Mouse (Mus musculus): ENCODE results near the gene Adora2a. TPM values are rescaled to one million over a fixed set of nuclear protein-coding genes. Genes with fewer than 3 reads are reported as not detected.

The Adora2a gene
- polyA plus RNA-seq, 1 experiment: 7.7 TPM

DNA sequence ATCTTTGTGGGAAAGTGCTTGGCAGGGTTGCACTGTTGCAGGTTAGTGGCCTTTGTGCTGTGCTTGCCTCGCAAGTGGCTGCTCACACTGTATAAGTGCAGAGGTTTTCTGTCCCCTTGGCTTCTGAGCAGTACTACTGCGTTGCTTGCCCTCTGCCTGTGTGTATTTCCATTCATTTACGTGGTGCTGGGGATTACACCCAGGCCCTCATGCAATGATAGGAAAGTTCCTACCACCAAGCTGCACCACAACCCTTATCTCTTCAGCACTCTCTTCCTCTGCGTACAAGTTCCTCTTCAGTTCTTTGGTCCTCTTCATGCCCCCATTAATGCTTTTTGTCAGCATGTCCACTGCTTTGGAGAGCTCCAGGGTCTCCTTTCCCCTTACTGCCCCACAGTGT is 14.7 kb upstream of the Adora2a start:
- Histone ChIP-seq H3K4me1 (ENCODE audit: control insufficient read depth, insufficient read depth, low read length) (peaks cover 9% of the 10 kb centered on the region), H3K27ac (ENCODE audit: control insufficient read depth, insufficient read depth, low read depth, low read length, poor library complexity) (peak overlapping the region; percentile 15; the same call in 1 of the 2 replicates), H3K4me3 (replicated peaks; ENCODE audit: control insufficient read depth, low read depth, low read length) (no peak overlapping the region)
- TF ChIP-seq CTCF (IDR thresholded peaks at IDR 0.05; ENCODE audit: control insufficient read depth, insufficient read depth, low read length) (no peak), POLR2A (IDR thresholded peaks at IDR 0.05; ENCODE audit: borderline replicate concordance, control insufficient read depth, low read depth, low read length) (no peak)
- 19% methylated on average over 4 of the region's 4 CpGs for WGBS

- 65% methylated on average over 4 of the region's 4 CpGs for WGBS
- Histone ChIP-seq H3K27ac (ENCODE audit: control insufficient read depth, insufficient read depth, low read depth, low read length, poor library complexity) (no peak overlapping the region), H3K4me3 (replicated peaks; ENCODE audit: control insufficient read depth, low read depth, low read length) (no peak overlapping the region), H3K4me1 (ENCODE audit: control insufficient read depth, insufficient read depth, low read length) (peaks cover 9% of the 10 kb centered on the region)
- TF ChIP-seq POLR2A (IDR thresholded peaks at IDR 0.05; ENCODE audit: borderline replicate concordance, control insufficient read depth, low read depth, low read length): no peak
- TF ChIP-seq CTCF (IDR thresholded peaks at IDR 0.05; ENCODE audit: control insufficient read depth, insufficient read depth, low read length): no peak
These were observed 14.1 kb upstream of the Adora2a start for GRCm38 (mm10) chr10:75302536-75302935.

- TF ChIP-seq POLR2A (IDR thresholded peaks at IDR 0.05; ENCODE audit: borderline replicate concordance, control insufficient read depth, low read depth, low read length): no peak
- no peak for TF ChIP-seq CTCF (IDR thresholded peaks at IDR 0.05; ENCODE audit: control insufficient read depth, insufficient read depth, low read length)
- H3K4me3 ChIP-seq (replicated peaks; ENCODE audit: control insufficient read depth, low read depth, low read length): no peak overlapping the region
- no peak overlapping the region for H3K27ac ChIP-seq (ENCODE audit: control insufficient read depth, insufficient read depth, low read depth, low read length, poor library complexity)
- 52% methylated on average over 8 of the region's 8 CpGs for WGBS
- H3K4me1 ChIP-seq (ENCODE audit: control insufficient read depth, insufficient read depth, low read length): peaks cover 9% of the 10 kb centered on the region
These were observed 13.2 kb upstream of the Adora2a start for GRCm38 (mm10) chr10:75303324-75304048.

- Histone ChIP-seq H3K27ac (ENCODE audit: control insufficient read depth, insufficient read depth, low read depth, low read length, poor library complexity) (peak overlapping the region; percentile 24; the same call in 1 of the 2 replicates), H3K4me1 (ENCODE audit: control insufficient read depth, insufficient read depth, low read length) (peaks cover 7% of the 10 kb centered on the region), H3K4me3 (replicated peaks; ENCODE audit: control insufficient read depth, low read depth, low read length) (no peak overlapping the region)
- TF ChIP-seq POLR2A (IDR thresholded peaks at IDR 0.05; ENCODE audit: borderline replicate concordance, control insufficient read depth, low read depth, low read length) (no peak), CTCF (IDR thresholded peaks at IDR 0.05; ENCODE audit: control insufficient read depth, insufficient read depth, low read length) (no peak)
- WGBS: 81% methylated on average over 5 of the region's 5 CpGs
These were observed 12.7 kb upstream of the Adora2a start for GRCm38 (mm10) chr10:75304049-75304405.

DNA sequence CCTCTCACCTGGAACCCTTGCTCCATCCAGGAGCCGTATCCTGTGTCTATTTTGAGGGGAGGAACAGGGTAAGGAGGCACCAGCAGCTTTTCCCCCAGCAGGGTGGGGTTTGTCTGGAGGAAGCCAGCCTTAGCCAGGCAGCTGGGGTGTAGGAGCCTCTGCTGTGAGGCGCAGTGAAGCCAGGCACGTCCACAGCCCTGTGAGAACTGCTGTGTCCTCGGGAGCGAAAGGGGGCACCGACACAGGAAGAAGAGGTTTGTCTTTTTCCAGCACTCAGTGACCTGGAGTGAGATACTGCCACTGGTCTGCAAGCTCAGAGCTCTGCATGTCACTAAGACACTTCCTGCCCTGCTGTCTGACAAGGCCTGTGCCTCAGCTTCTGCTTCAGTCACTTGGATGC is 12.3 kb upstream of the Adora2a start:
- H3K27ac ChIP-seq (ENCODE audit: control insufficient read depth, insufficient read depth, low read depth, low read length, poor library complexity): peak overlapping the region; percentile 61
- no peak overlapping the region for H3K4me3 ChIP-seq (replicated peaks; ENCODE audit: control insufficient read depth, low read depth, low read length)
- WGBS: 37% methylated on average over 6 of the region's 6 CpGs
- TF ChIP-seq POLR2A (IDR thresholded peaks at IDR 0.05; ENCODE audit: borderline replicate concordance, control insufficient read depth, low read depth, low read length) (no peak), CTCF (IDR thresholded peaks at IDR 0.05; ENCODE audit: control insufficient read depth, insufficient read depth, low read length) (no peak)
- peaks cover 7% of the 10 kb centered on the region for H3K4me1 ChIP-seq (ENCODE audit: control insufficient read depth, insufficient read depth, low read length)

DNA sequence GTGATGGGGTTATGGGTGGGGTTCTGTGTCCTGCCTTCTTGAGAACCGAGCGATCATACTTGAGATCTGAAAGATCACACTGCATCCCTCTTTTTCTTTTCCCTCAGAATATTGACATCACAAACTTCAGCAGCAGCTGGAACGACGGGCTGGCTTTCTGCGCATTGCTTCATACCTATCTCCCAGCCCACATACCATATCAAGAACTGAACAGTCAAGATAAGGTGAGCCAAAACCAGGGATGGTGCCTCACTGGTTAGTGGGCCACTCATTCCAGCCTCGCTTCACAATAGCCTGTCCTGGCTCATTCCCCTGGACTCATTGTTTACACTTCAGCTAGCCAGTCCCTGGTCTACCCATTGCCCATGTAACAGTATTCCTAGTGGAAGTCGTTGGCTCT is 9.5 kb upstream of the Adora2a start:
- 65% methylated on average over 7 of the region's 7 CpGs for WGBS
- Histone ChIP-seq H3K4me1 (ENCODE audit: control insufficient read depth, insufficient read depth, low read length) (no peaks in the 10 kb centered on the region), H3K27ac (ENCODE audit: control insufficient read depth, insufficient read depth, low read depth, low read length, poor library complexity) (no peak overlapping the region), H3K4me3 (replicated peaks; ENCODE audit: control insufficient read depth, low read depth, low read length) (no peak overlapping the region)
- TF ChIP-seq POLR2A (IDR thresholded peaks at IDR 0.05; ENCODE audit: borderline replicate concordance, control insufficient read depth, low read depth, low read length) (no peak), CTCF (IDR thresholded peaks at IDR 0.05; ENCODE audit: control insufficient read depth, insufficient read depth, low read length) (no peak)

GRCm38 (mm10) chr10:75312361-75312760 is 4.3 kb upstream of the Adora2a start:
- 24% methylated on average over 7 of the region's 7 CpGs for WGBS
- no peak overlapping the region for H3K27ac ChIP-seq (ENCODE audit: control insufficient read depth, insufficient read depth, low read depth, low read length, poor library complexity)
- H3K4me3 ChIP-seq (replicated peaks; ENCODE audit: control insufficient read depth, low read depth, low read length): no peak overlapping the region
- TF ChIP-seq CTCF (IDR thresholded peaks at IDR 0.05; ENCODE audit: control insufficient read depth, insufficient read depth, low read length) (no peak), POLR2A (IDR thresholded peaks at IDR 0.05; ENCODE audit: borderline replicate concordance, control insufficient read depth, low read depth, low read length) (no peak)
- H3K4me1 ChIP-seq (ENCODE audit: control insufficient read depth, insufficient read depth, low read length): peaks cover 1% of the 10 kb centered on the region

DNA sequence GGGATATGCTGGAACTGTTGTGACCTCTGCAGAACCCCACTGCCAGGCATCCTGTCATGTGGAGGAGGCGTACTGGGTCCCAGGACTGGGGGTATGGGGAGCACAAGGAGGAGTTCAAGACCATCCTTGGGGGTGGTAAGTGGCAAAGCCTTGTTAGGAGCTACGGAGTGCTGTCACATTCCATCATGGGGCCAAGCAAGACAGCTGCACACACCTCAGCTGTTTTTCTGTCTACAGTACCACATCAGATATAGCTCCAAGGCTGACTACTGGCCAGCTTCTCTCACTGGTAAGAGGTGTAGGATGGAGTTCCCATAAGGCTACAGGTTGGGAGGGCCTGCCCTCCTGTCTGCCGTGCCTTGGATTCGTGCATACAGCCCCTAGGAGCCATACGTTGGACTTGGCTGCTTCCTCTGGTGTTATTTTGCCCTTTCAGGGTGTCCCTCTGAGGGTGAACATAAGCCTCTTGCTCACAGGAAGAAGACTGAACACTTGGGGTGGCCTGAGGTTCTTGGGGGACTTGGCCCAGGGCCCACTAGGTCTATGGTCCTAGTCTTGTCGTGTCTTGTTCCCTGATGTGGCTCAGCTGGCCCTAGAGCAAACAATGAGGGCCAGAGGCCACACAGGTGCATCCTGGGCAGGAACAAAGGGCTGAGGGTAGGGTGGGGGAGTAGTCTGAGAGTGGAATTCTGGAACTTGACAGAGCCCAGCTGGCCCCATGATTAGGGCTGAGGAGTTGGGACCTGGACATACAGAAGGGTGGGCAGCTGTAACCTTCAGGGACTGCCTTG is 2.3 kb upstream of the Adora2a start:
- Histone ChIP-seq H3K4me1 (ENCODE audit: control insufficient read depth, insufficient read depth, low read length) (peaks cover 1% of the 10 kb centered on the region), H3K4me3 (replicated peaks; ENCODE audit: control insufficient read depth, low read depth, low read length) (no peak overlapping the region), H3K27ac (ENCODE audit: control insufficient read depth, insufficient read depth, low read depth, low read length, poor library complexity) (no peak overlapping the region)
- no peak for TF ChIP-seq CTCF (IDR thresholded peaks at IDR 0.05; ENCODE audit: control insufficient read depth, insufficient read depth, low read length)
- TF ChIP-seq POLR2A (IDR thresholded peaks at IDR 0.05; ENCODE audit: borderline replicate concordance, control insufficient read depth, low read depth, low read length): no peak
- 55% methylated on average over 6 of the region's 6 CpGs for WGBS

Data from bone marrow, adult 2 months (tissue).